Mouse (Mus musculus) cerebellum, adult 2 months (tissue): ENCODE data around the gene Pomgnt1.

ENCODE experiments used
- CTCF ChIP-seq: fragments of 200-500 bp; IDR thresholded peaks from 2 replicates; pipeline ENCODE4 v1.5.1; 2011; ENCODE audit warnings: low read depth, mild to moderate bottlenecking, control low read depth, low read length, moderate library complexity, borderline replicate concordance; ENCODE audit not compliant: insufficient read depth
- POLR2A ChIP-seq: fragments of 200-500 bp; IDR thresholded peaks from 2 replicates; pipeline ENCODE4 v1.6.1; 2011; ENCODE audit warnings: low read length, control low read depth, borderline replicate concordance; ENCODE audit not compliant: insufficient read depth

- TF ChIP-seq CTCF: no peak
- no peak for TF ChIP-seq POLR2A
These were observed 17.3 kb downstream of the Pomgnt1 start for GRCm38 (mm10) chr4:116140801-116141574.
